Mouse (Mus musculus): ENCODE measurements at regions not wholly inside any gene's neighbourhood (a gene's known extent, or its start where the extent isn't known, plus 50 kb on each side); places are given as distances from the start of the nearest gene placed in this dataset.

- peak; percentile 19 for DNase-seq
These were observed 212.3 kb upstream of the Rbfox1 start for GRCm38 (mm10) chr16:5672871-5673270.

GRCm38 (mm10) chr16:5668403-5668967, 216.7 kb upstream of the Rbfox1 start:
- DNase-seq = no peak

GRCm38 (mm10) chr16:5661918-5662317, 223.2 kb upstream of the Rbfox1 start:
- peak; percentile 29 for DNase-seq

DNA sequence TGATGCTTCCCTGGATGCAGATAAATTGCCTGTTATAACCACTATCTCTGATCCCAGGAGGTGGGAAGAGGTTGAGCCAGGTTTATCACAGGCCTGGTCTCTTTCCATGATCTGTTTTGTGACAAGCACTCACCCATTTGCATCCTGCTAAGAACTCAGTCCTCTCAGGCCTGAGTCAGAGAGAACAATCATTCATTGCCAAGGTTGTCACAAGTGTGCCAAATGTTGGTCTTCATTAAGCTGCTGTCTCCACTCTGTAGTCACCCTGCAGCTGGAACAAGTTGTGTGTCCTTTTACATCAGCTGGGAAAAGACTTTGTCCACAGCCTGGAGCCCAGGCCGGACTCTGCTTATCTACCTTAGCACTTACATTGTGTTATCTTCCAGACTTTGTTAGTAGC, 233.6 kb upstream of the Rbfox1 start:
- no peak for DNase-seq

DNA sequence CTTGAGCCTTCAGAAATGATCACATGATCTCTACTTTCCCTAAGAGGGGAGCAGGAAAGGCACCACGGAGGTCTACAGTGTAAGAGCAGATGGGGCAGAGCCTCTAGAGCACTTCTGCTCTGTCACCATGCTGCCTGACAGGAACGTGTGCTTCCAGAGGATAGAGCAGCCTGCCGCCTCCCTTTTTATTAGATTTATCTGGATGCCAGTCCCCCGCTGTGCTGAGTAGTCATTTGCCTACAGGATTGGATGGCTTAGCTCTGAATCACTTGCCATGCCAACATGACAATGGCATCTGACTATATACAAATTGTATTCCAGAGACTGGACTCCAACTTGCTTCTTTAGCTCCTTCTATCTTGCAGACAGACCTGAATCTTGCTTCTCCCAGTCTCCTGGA, 234.2 kb upstream of the Rbfox1 start:
- DNase-seq = no peak

DNA sequence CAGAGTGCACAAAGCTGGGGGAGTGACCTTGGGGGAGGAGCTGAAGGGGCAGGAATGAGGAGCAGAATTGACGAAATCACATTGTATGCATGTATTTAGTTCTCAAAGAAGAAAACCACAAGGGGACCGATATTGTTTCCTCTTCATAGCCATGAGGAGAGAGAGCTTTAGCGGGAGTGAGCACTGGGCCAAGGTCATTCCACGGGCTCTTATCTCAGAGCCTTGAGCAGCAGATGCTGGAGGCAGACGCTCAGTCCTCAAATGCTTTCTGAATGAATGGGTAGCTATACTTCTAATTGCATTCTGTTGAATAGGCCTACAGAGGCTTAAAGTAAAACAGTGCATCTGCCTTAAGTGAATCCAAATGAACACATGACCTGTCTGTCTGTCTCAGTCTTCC, 245.2 kb upstream of the Rbfox1 start:
- DNase-seq = peak; percentile 38

DNA sequence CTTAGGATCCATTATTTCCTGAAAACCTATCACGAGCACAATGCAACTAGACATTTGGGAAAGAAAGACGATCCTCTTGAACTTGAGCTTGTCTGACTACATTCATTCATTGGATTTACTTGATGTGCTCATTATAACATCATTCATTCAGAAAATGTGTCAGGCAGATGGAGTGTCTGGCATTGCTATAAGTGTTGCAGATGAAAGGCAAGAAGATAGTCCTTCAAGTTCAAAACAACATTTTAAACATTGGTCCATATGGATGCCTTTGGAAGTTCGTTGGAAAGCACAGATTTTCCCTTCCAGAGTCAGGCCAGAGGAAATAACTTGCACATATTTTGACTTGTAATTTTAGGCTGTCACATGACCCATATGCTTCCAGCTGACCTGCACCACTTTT, 255.2 kb upstream of the Rbfox1 start:
- no peak for DNase-seq

DNA sequence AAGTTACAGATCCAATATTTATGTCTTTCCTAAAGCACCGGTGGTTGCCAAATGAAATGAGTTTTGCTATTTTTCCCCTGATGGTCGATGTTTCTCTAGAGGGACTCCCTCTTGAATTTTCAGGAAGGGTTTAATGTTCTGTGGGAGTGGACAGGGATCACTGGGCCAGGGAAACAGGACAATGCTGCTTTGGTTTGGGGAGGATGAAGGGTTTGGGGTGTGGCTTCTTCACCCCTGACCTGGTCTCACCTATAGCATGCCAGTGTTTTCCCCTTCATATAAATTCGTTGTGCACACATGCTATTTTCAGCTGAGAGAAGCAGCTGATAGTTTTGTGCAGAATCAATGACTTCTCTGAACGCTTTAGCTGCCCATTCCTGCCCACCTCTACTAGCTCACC, 257.2 kb upstream of the Rbfox1 start:
- no peak for DNase-seq

GRCm38 (mm10) chr16:5627117-5627909, 257.8 kb upstream of the Rbfox1 start:
- DNase-seq = no peak

- no peak for DNase-seq
These were observed 260.0 kb upstream of the Rbfox1 start for GRCm38 (mm10) chr16:5625159-5625558.

DNA sequence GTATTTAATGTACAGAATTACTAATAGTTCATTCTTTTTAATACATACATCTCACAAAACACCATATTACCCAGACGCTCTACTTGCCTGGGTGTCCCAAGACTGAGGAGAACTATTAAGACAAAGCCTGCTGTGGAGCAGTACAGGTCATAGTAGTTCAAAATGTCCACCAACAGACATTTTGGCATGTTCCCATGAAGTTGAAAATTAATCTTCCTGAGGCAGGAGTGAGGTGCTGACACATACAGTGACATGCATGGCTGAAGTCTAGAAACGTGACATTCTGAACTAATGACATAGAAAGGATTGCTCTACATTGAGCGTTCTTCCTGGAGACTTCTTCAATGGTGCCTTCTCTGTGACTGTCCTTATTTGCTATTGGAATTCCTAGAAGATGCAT, 264.6 kb upstream of the Rbfox1 start:
- DNase-seq = no peak

- no peak for DNase-seq
These were observed 268.8 kb upstream of the Rbfox1 start for GRCm38 (mm10) chr16:5616356-5616755.

DNA sequence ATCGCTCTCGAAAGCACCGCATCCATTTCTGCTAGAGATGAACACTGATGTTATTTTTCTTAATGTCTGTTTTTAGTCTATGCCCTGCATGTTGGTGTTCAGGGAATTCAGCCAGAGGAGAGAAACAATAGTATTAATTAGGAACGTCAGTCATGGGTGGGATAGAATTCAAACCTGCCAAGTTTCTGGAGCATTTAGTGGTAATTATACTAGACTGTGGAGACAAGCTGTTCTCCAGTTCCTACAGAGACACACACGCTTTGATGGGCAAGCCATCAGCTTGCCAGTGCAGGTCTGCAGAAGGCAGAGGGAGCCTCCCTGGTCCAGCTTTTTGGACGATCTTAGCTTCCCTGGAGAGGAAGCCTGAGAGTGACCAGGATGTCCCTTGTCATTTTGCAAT, 289.8 kb upstream of the Rbfox1 start:
- DNase-seq = no peak

DNA sequence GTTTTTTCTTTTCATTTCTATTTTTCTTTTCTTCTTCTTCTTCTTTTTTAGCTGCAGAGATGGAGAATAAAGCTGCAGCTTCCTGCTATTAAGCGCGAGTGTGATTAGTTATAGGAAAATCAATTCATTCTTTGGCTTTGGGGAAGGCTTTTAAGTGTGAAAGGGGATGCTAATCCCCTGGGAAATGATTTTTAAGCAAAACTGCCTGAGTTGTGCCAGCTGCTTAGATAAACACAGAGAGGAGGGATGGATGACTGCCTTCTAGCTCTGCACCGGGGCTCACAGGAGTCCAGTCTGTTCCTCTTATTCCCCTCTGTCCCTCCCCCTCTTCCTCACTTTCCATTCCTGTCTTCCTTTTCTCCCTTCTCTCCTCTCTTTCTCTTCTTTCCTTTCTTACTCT, 306.8 kb upstream of the Rbfox1 start:
- no peak for DNase-seq

DNA sequence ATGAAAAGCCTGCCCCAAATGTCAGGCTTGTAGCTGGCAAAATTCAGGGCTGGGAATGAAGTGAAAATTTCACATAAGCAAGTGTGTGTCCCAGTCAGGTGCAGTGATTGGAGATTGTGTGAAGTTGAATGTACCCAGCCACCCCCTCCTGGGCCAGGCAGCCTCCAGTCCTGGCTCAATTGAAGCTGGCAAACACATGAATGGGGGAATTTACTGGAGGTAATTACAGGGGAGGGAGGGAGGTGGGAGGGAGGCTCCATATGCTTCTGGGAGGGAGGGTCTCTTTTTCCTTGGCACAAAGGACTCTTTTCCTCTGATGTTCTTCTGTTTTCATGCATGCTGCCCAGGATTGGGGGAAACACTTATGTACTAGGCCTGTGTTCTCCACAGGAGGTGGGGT, 312.4 kb upstream of the Rbfox1 start:
- no peak for DNase-seq

DNA sequence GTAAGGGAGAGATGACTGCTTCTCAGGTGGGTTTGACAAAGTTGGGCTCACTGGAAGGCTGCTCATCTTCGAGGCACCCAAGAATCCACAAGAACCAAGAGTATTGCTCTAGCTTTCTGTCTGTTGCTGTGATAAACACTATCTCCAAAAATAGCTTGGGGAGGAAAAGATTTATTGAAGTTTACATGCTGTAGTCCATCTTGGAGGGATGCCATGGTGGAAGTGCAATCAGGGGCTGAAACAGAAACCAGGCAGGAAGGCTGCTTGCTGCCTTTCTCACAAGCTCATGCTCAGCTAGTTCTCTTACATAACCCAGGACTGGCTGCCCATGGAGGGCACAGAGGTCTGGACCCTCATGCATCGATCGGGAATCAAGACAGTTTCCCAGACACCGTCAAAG, 314.5 kb upstream of the Rbfox1 start:
- no peak for DNase-seq

DNA sequence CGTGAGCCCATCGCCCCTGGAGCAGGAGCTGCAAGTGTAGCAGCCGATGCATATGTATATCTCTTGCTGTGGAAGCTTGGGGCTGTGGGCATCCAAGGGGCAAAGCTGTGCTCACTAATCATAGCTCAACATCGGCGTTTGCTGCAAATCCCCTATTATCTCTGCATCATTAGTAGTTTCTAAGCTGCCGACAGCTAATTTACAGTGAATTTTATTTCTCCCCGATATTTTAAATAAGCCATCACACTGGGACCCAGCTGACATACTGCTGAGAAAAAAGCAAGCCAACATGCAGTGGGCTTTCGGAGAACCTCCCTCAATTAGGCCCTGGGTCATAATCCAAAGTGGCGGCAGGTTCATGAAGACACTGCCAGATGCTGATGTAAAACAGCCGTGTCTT, 313.3 kb upstream of the Eef2kmt start:
- DNase-seq = no peak

- DNase-seq = no peak
These were observed 293.2 kb upstream of the Eef2kmt start for GRCm38 (mm10) chr16:5549026-5549425.

DNA sequence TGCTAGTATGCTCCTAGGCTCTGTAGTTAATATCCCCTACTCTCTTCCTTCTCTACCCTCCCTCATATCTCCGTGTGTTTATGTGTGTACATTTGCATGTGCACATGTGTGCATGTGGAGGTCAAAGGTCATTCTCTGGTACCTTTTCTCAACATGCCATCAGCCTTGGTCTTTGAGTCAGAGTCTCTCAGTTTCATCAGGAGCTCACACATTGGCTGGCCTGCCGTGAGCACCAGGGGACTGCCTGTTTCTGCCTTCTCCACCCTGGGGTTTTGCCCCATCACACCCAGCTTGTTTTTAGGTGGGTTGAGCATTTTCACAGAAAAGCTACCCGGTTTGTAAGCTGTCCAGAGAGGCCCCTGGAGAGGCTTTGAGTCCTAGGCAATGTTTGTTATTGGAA, 292.8 kb upstream of the Eef2kmt start:
- no peak for DNase-seq

DNA sequence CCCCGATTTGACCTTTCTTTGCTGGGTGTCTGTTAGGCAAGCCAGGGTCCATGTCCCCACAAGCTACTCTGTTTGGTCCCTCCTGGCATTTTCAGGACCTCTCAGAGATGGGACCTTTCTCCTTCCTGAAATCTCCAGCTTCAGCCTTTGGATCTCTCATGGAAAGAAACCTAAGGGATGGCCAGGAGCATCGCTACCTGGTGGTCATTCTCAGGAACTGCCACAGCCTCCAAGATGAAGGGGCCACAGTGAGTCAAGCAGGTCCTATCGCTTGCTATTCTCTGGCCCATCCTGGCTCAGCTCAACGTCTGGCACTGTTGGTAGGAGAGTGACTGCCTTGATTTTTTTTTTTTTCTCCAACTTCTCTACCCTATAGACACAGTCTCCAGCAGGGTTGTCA, 291.0 kb upstream of the Eef2kmt start:
- DNase-seq = no peak

DNA sequence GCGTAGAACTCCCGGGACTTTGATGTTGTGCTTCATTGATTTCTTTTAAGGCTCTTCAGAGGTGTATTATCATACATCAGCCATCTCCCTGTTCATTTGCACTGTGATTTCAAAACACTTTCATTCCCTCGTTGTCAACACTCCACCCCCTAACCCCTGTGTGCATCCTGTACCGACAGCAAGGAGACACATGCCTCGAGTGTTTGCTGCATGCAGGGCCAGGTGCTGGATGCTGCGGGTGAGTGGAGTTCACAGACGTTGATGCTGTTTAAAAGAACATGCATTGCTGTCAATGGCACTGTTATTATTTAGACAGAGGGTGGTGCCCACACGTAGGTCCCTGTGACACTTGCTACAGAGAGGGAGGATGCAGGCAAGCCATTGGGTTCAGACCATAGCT, 290.0 kb upstream of the Eef2kmt start:
- no peak for DNase-seq

DNA sequence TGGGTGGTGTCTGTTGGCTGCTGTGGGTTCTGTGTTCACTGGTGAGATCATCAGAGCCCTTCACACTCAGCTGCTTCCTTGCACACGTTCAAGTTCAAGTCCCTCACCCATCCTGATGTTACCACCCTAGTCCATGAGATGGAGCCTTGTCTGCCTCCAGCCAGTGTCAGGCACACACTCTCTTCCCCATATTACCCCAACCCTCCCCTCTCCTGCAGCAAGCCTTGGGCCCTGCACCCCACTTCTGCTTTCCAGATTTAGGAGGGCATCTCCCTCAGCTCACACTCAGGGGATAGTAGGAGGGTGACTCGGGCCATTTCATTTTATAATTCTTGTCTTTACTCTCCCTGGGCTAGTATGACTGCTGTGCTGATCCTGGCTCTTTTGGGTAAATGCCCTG, 288.7 kb upstream of the Eef2kmt start:
- DNase-seq = no peak

GRCm38 (mm10) chr16:5538836-5539510, 283.2 kb upstream of the Eef2kmt start:
- no peak for DNase-seq

Measured in adrenal gland, adult 8-10 months (tissue).